Mouse (Mus musculus) layer of hippocampus, adult 2 months (tissue): Measurements from ENCODE around the gene Dph5. TPM values are rescaled to one million over a fixed set of nuclear protein-coding genes. Genes with fewer than 3 reads are reported as not detected.

Experiments
- DNase-seq, 2 experiments: peaks; one replicate each; pipeline ENCODE4 v3.0.0; 2022; ENCODE audit warnings: low spot score in 2 of 2
- H3K27ac ChIP-seq: fragments of 200-600 bp; 2 replicates; pipeline ENCODE4 v1.8.1; 2022
- H3K4me3 ChIP-seq: fragments of 200-600 bp; 2 replicates; pipeline ENCODE4 v1.8.1; 2022; ENCODE audit warnings: mild to moderate bottlenecking
- CTCF ChIP-seq: fragments of 200-600 bp; conservative IDR thresholded peaks from 2 replicates; pipeline ENCODE4 v1.8.1; 2022; ENCODE audit warnings: antibody characterized with exemption, mild to moderate bottlenecking, moderate library complexity
- microRNA-seq, 2 experiments: library from miRNA; unstranded; fragments of <30 nt; microRNA quantifications; one replicate each; pipeline ENCODE4 v1.2.0; 2021
- total RNA-seq, 2 experiments: library from RNA; stranded (reverse); gene quantifications; 2 replicates each; pipeline ENCODE4 v1.2.3; 2021

Dph5 gene
- total RNA-seq, 2 experiments from 2014 or later = 13.1 to 16.2 TPM

GRCm38 (mm10) chr3:115971891-115972646, 84.4 kb downstream of the Dph5 start:
- TF ChIP-seq CTCF = no peak
- H3K27ac ChIP-seq = no peak overlapping the region
- no peak for DNase-seq
- H3K4me3 ChIP-seq = no peak overlapping the region

- Histone ChIP-seq H3K27ac (no peak overlapping the region), H3K4me3 (no peak overlapping the region)
- no peak for TF ChIP-seq CTCF
- DNase-seq = no peak
Measured at GRCm38 (mm10) chr3:115974228-115974627, 86.6 kb downstream of the Dph5 start.

- DNase-seq = no peak
- H3K27ac ChIP-seq = no peak overlapping the region
- H3K4me3 ChIP-seq = no peak overlapping the region
- TF ChIP-seq CTCF = no peak
Measured at GRCm38 (mm10) chr3:115974995-115975394, 87.4 kb downstream of the Dph5 start.

- H3K4me3 ChIP-seq = no peak overlapping the region
- TF ChIP-seq CTCF = peak; percentile 84
- H3K27ac ChIP-seq = no peak overlapping the region
- DNase-seq = no peak
Measured at GRCm38 (mm10) chr3:115979000-115979399, 91.4 kb downstream of the Dph5 start.

GRCm38 (mm10) chr3:115983217-115983616, 95.6 kb downstream of the Dph5 start:
- DNase-seq = no peak

More at GRCm38 (mm10) chr3:115983217-115983616, 95.6 kb downstream of the Dph5 start:
- no peak for TF ChIP-seq CTCF
- H3K27ac ChIP-seq = no peak overlapping the region
- H3K4me3 ChIP-seq = no peak overlapping the region

Small RNAs within 50 kb of the gene (microRNA-seq; reads per million reads assigned to microRNA genes)
- 0 reads per million in 2 experiments for gene Mir669n

Other genes with a start within 250 kb of the Dph5 start
- gene S1pr1, start 172.8 kb upstream of the Dph5 start, total RNA-seq = 100 to 1,000 TPM in 1 of 2 experiments, 10 to 100 TPM in 1; 92.8 to 108 TPM
- gene Slc30a7, start 119.6 kb downstream of the Dph5 start, total RNA-seq = 10 to 100 TPM; 24.9 to 29.3 TPM
- 10 to 100 TPM; 69.0 to 69.5 TPM for gene Extl2, start 119.6 kb downstream of the Dph5 start, total RNA-seq
- gene Vcam1, start 241.9 kb downstream of the Dph5 start, total RNA-seq = 10 to 100 TPM; 18.5 to 23.1 TPM